Mouse (Mus musculus): ENCODE measurements around the gene Exoc6.

- TF ChIP-seq CTCF (IDR thresholded peaks at IDR 0.05; ENCODE audit: borderline replicate concordance, control insufficient read depth, extremely low read depth, insufficient read depth, low read length, poor library complexity): no peak
- TF ChIP-seq POLR2A (IDR thresholded peaks at IDR 0.05; ENCODE audit: control insufficient read depth, extremely low read depth, insufficient read depth, low read length, poor library complexity): no peak
These were observed 176.4 kb downstream of the Exoc6 start for GRCm38 (mm10) chr19:37726585-37726984.
